In genomic region chr4:154246115-154247040, GRCm38 (mm10) we compare ENCODE assay signal across 8 mouse cellular contexts. TPM values are rescaled to one million over a fixed set of nuclear protein-coding genes. Genes with fewer than 3 reads are reported as not detected.
A peak's percentile ranks its signal among the peaks of the same experiment; 100 is the strongest.
DNase-seq lines count a peak whose midpoint lies in the region.

No protein-coding gene starts in this region.

- DNase-seq in T-cell, adult 2 months (ENCODE audit: low spot score), result peak; percentile 10
- DNase-seq in cerebellum, adult 8-10 months, result peak; percentile 56
- DNase-seq in forelimb bud, embryonic 11.5 days (ENCODE audit: low read depth, low spot score), result peak; percentile 93
- peak; percentile 96 for DNase-seq in heart, postnatal 4 days
- peak; percentile 29 for DNase-seq in layer of hippocampus, adult 9-11 months
- peak; percentile 82 for DNase-seq in lung, postnatal 25 days (ENCODE audit: low spot score)
- peak; percentile 40 to 57 for DNase-seq in right cerebral cortex, adult 2 months (ENCODE audit: low spot score in 2 of 2)
- peak; percentile 75 to 92 for DNase-seq in urinary bladder, postnatal 4 days (ENCODE audit: low spot score in 2 of 2)

RNA-seq across cellular contexts. Expression of gene Arhgef16, which starts 55.1 kb away (rescaled TPM):
- 1 to 10 TPM in 1 of 2 experiments, under 1 TPM in 1; 0.99 to 1.0 TPM for total RNA-seq in heart, postnatal 4 days (2021)

Comparison
In these comparisons a context has a peak if more than half of its experiments do, and no peak if none do; other contexts are left out.
1. Peak in every context shown above with its lines: DNase-seq.
2. DNase-seq: peak in every context shown above with its lines; median percentile 96 in heart, postnatal 4 days; 93 in forelimb bud, embryonic 11.5 days; 84 in urinary bladder, postnatal 4 days; 82 in lung, postnatal 25 days; 56 in cerebellum, adult 8-10 months; 48 in right cerebral cortex, adult 2 months; 29 in layer of hippocampus, adult 9-11 months; 10 in T-cell, adult 2 months.